ENCODE assay signal across 7 mouse cellular contexts in genomic region chr9:108002778-108003530, GRCm38 (mm10). TPM values are rescaled to one million over a fixed set of nuclear protein-coding genes. Genes with fewer than 3 reads are reported as not detected.
DNase-seq lines count a peak whose midpoint lies in the region; ATAC-seq and TF ChIP-seq lines count a peak whose summit lies in the region.

No protein-coding gene starts in this region.

- H3K4me1 ChIP-seq in lung, adult 2 months (ENCODE audit: control insufficient read depth, insufficient read depth, low read length), result peaks cover 12% of the 10 kb centered on the region
- H3K4me1 ChIP-seq in limb, embryonic 11.5 days (ENCODE audit: control insufficient read depth, insufficient read depth, low read length), result peaks cover 7% of the 10 kb centered on the region; the same call in 1 of the 2 replicates
- H3K4me1 ChIP-seq in midbrain, embryonic 16.5 days (ENCODE audit: control insufficient read depth, insufficient read depth, low read length), result peaks cover 35% of the 10 kb centered on the region

- TF ChIP-seq POLR2A in lung, adult 2 months (IDR thresholded peaks at IDR 0.05; ENCODE audit: borderline replicate concordance, extremely low read depth, low read depth, low read length), result no peak

- no peaks in the 10 kb centered on the region for H3K9me3 ChIP-seq in limb, embryonic 11.5 days (ENCODE audit: control insufficient read depth, low read length)
- H3K9me3 ChIP-seq in midbrain, embryonic 16.5 days (replicated peaks; ENCODE audit: control insufficient read depth, low read length, poor library complexity, severe bottlenecking), result no peaks in the 10 kb centered on the region

- peak overlapping the region; percentile 85 for H3K9ac ChIP-seq in limb, embryonic 11.5 days (ENCODE audit: low read length)
- peak overlapping the region; percentile 100 for H3K9ac ChIP-seq in midbrain, embryonic 16.5 days (ENCODE audit: low read depth, low read length)

- H3K4me2 ChIP-seq in limb, embryonic 11.5 days (ENCODE audit: low read depth, severe bottlenecking), result peak overlapping the region; percentile 55
- H3K4me2 ChIP-seq in midbrain, embryonic 16.5 days (ENCODE audit: low read length), result peak overlapping the region; percentile 96

- WGBS in lung, adult 2 months, result under 1% methylated on average over 49 of the region's 50 CpGs
- WGBS in limb, embryonic 11.5 days, result under 1% methylated on average over 48 of the region's 50 CpGs
- WGBS in midbrain, embryonic 16.5 days, result under 1% methylated on average over 49 of the region's 50 CpGs

- TF ChIP-seq CTCF in lung, adult 2 months (IDR thresholded peaks at IDR 0.05; ENCODE audit: insufficient read depth, low read length), result no peak

- ATAC-seq in erythroblast, adult 5-6 weeks (replicated peaks; ENCODE audit: low FRiP score, poor library complexity, severe bottlenecking), result peak; percentile 32
- no peak for ATAC-seq in limb, embryonic 11.5 days (ENCODE audit: insufficient number of reproducible peaks, low FRiP score, low TSS enrichment, low read depth)
- peak; percentile 52 for ATAC-seq in midbrain, embryonic 16.5 days

- H3K27me3 ChIP-seq in limb, embryonic 11.5 days (ENCODE audit: control insufficient read depth, insufficient read depth, low read length), result no peaks in the 10 kb centered on the region
- no peaks in the 10 kb centered on the region for H3K27me3 ChIP-seq in midbrain, embryonic 16.5 days (ENCODE audit: control insufficient read depth, insufficient read depth, low read depth, low read length)

- H3K36me3 ChIP-seq in limb, embryonic 11.5 days (ENCODE audit: control insufficient read depth, insufficient read depth, low read length), result no peaks in the 10 kb centered on the region
- no peaks in the 10 kb centered on the region for H3K36me3 ChIP-seq in midbrain, embryonic 16.5 days (ENCODE audit: control insufficient read depth, insufficient read depth, low read length)

- DNase-seq in lung, adult 2 months, result no peak
- DNase-seq in lung, adult 18-20 months, result no peak
- peak; percentile 37 for DNase-seq in T-cell, adult 2 months (ENCODE audit: low spot score)
- no peak for DNase-seq in limb, embryonic 11.5 days (ENCODE audit: low spot score)
- DNase-seq in ovary, adult 18-20 months (ENCODE audit: low spot score), result no peak

- H3K4me3 ChIP-seq in lung, adult 2 months (replicated peaks; ENCODE audit: extremely low read depth, low read depth, low read length), result peak overlapping the region; percentile 90
- peak overlapping the region; percentile 93 for H3K4me3 ChIP-seq in limb, embryonic 11.5 days (ENCODE audit: low read depth, low read length)
- peak overlapping the region; percentile 97 for H3K4me3 ChIP-seq in midbrain, embryonic 16.5 days (ENCODE audit: low read depth, low read length)

- H3K27ac ChIP-seq in limb, embryonic 11.5 days (replicated peaks; ENCODE audit: low read depth, low read length), result peak overlapping the region; percentile 32; the same call in 1 of the 2 replicates
- H3K27ac ChIP-seq in midbrain, embryonic 16.5 days (ENCODE audit: low read length), result peak overlapping the region; percentile 98

RNA-seq across cellular contexts. Expression of gene Ip6k1, which starts 0.7 kb away (rescaled TPM):
- 116 and 132 TPM in 2 replicates for polyA plus RNA-seq in lung, adult 2 months (2012; rRNA removed)
- 146 and 206 TPM in 2 replicates for total RNA-seq in erythroblast, adult 5-6 weeks (2015; ENCODE audit: low replicate concordance)
- 245 and 289 TPM in 2 replicates for total RNA-seq in erythroblast, adult 5-6 weeks (2017; ENCODE audit: low replicate concordance)
- polyA plus RNA-seq in limb, embryonic 11.5 days (2014; fragmentation: Nextera tagmentation; extraction: Ambion mirVana), result 30.5 and 33.0 TPM in 2 replicates
- polyA plus RNA-seq in midbrain, embryonic 16.5 days (2015; fragmentation: Nextera tagmentation; extraction: Ambion mirVana), result 115 and 118 TPM in 2 replicates

RNA-seq across cellular contexts. Expression of gene Gm20662, which starts 6.8 kb away (rescaled TPM):
- polyA plus RNA-seq in lung, adult 2 months (2012; rRNA removed), result 6.3 and 11.5 TPM in 2 replicates
- not detected in 2 replicates for total RNA-seq in erythroblast, adult 5-6 weeks (2015; ENCODE audit: low replicate concordance)
- 2.5 and 16.9 TPM in 2 replicates for total RNA-seq in erythroblast, adult 5-6 weeks (2017; ENCODE audit: low replicate concordance)
- 0.87 and 0.96 TPM in 2 replicates for polyA plus RNA-seq in limb, embryonic 11.5 days (2014; fragmentation: Nextera tagmentation; extraction: Ambion mirVana)
- polyA plus RNA-seq in midbrain, embryonic 16.5 days (2015; fragmentation: Nextera tagmentation; extraction: Ambion mirVana), result 0.83 and 0.97 TPM in 2 replicates

RNA-seq across cellular contexts. Expression of gene Cdhr4, which starts 10.7 kb away (rescaled TPM):
- polyA plus RNA-seq in lung, adult 2 months (2012; rRNA removed), result 72.3 and 89.2 TPM in 2 replicates
- total RNA-seq in erythroblast, adult 5-6 weeks (2015; ENCODE audit: low replicate concordance), result 4.4 and 11.3 TPM in 2 replicates
- total RNA-seq in erythroblast, adult 5-6 weeks (2017; ENCODE audit: low replicate concordance), result 2.5 and 17.0 TPM in 2 replicates
- polyA plus RNA-seq in limb, embryonic 11.5 days (2014; fragmentation: Nextera tagmentation; extraction: Ambion mirVana), result 16.8 and 19.7 TPM in 2 replicates
- 1.2 and 1.4 TPM in 2 replicates for polyA plus RNA-seq in midbrain, embryonic 16.5 days (2015; fragmentation: Nextera tagmentation; extraction: Ambion mirVana)

RNA-seq across cellular contexts. Expression of gene Inka1, which starts 17.3 kb away (rescaled TPM):
- polyA plus RNA-seq in lung, adult 2 months (2012; rRNA removed), result 23.1 and 26.6 TPM in 2 replicates
- 11.1 and 32.3 TPM in 2 replicates for total RNA-seq in erythroblast, adult 5-6 weeks (2015; ENCODE audit: low replicate concordance)
- total RNA-seq in erythroblast, adult 5-6 weeks (2017; ENCODE audit: low replicate concordance), result 16.3 and 18.1 TPM in 2 replicates
- polyA plus RNA-seq in limb, embryonic 11.5 days (2014; fragmentation: Nextera tagmentation; extraction: Ambion mirVana), result 165 and 174 TPM in 2 replicates
- 16.7 and 17.6 TPM in 2 replicates for polyA plus RNA-seq in midbrain, embryonic 16.5 days (2015; fragmentation: Nextera tagmentation; extraction: Ambion mirVana)

RNA-seq across cellular contexts. Expression of gene Gm20661, which starts 20.1 kb away (rescaled TPM):
- polyA plus RNA-seq in lung, adult 2 months (2012; rRNA removed), result 3.3 and 5.5 TPM in 2 replicates
- 0.96 and 4.4 TPM in 2 replicates for total RNA-seq in erythroblast, adult 5-6 weeks (2015; ENCODE audit: low replicate concordance)
- 5.3 and 12.9 TPM in 2 replicates for total RNA-seq in erythroblast, adult 5-6 weeks (2017; ENCODE audit: low replicate concordance)
- 7.3 and 7.9 TPM in 2 replicates for polyA plus RNA-seq in limb, embryonic 11.5 days (2014; fragmentation: Nextera tagmentation; extraction: Ambion mirVana)
- polyA plus RNA-seq in midbrain, embryonic 16.5 days (2015; fragmentation: Nextera tagmentation; extraction: Ambion mirVana), result 0.65 and 0.67 TPM in 2 replicates
